Mouse (Mus musculus) liver, postnatal 0 days (tissue): ENCODE results near the gene Pfkp.

ENCODE experiments used
- CTCF ChIP-seq: sonication (generic); IDR thresholded peaks from 2 replicates; pipeline ENCODE4 v1.5.1; 2016; ENCODE audit warnings: antibody characterized with exemption, low read depth
- EP300 ChIP-seq: IDR thresholded peaks from 2 replicates; pipeline ENCODE4 v1.6.1; 2016; ENCODE audit warnings: antibody characterized with exemption, low read depth, mild to moderate bottlenecking

- TF ChIP-seq CTCF, result no peak
- no peak for TF ChIP-seq EP300
Observed at GRCm38 (mm10) chr13:6595403-6595802, 53.2 kb downstream of the Pfkp start.
